Mouse (Mus musculus) forebrain, embryonic 11.5 days (tissue): ENCODE measurements at regions not wholly inside any gene's neighbourhood (a gene's known extent, or its start where the extent isn't known, plus 50 kb on each side); places are given as distances from the start of the nearest gene placed in this dataset.

ENCODE experiments used
- ATAC-seq: fragments of 200-750 bp; cut with Nextera tagmentation; replicated peaks from 2 replicates; pipeline ENCODE4 v1.8.0; 2017; ENCODE audit warnings: moderate TSS enrichment; ENCODE audit not compliant: low FRiP score
- DNase-seq: peaks from one replicate; pipeline ENCODE4 v3.0.0-alpha.2; 2017; ENCODE audit warnings: low spot score
- H3K27ac ChIP-seq: fragments of 300-500 bp; sonication (generic); 2 replicates; pipeline ENCODE4 v1.5.1; 2014; ENCODE audit warnings: low read depth, low read length
- H3K27me3 ChIP-seq: fragments of 300-500 bp; sonication (generic); 2 replicates; pipeline ENCODE4 v1.6.1; 2014; ENCODE audit warnings: mild to moderate bottlenecking, low read length, mixed read lengths; ENCODE audit not compliant: control insufficient read depth, insufficient read depth
- H3K36me3 ChIP-seq: fragments of 300-500 bp; sonication (generic); 2 replicates; pipeline ENCODE4 v1.6.1; 2014; ENCODE audit warnings: mild to moderate bottlenecking, low read length, moderate library complexity, mixed read lengths; ENCODE audit not compliant: control insufficient read depth, insufficient read depth
- H3K4me1 ChIP-seq: fragments of 300-500 bp; sonication (generic); replicated peaks from 2 replicates; pipeline ENCODE4 v1.6.1; 2014; ENCODE audit warnings: low read length, mixed read lengths; ENCODE audit not compliant: control insufficient read depth, insufficient read depth
- H3K4me2 ChIP-seq: fragments of 300-500 bp; sonication (generic); 2 replicates; pipeline ENCODE4 v1.6.1; 2014; ENCODE audit warnings: low read depth, mild to moderate bottlenecking, low read length, moderate library complexity, mixed read lengths; ENCODE audit not compliant: severe bottlenecking
- H3K4me3 ChIP-seq: fragments of 300-500 bp; sonication (generic); 2 replicates; pipeline ENCODE4 v1.5.1; 2014; ENCODE audit warnings: low read depth, low read length
- H3K9ac ChIP-seq: fragments of 300-500 bp; sonication (generic); 2 replicates; pipeline ENCODE4 v1.6.1; 2014; ENCODE audit warnings: low read length
- H3K9me3 ChIP-seq: fragments of 300-500 bp; sonication (generic); 2 replicates; pipeline ENCODE4 v1.6.1; 2016; ENCODE audit warnings: low read length, mixed read lengths; ENCODE audit not compliant: control insufficient read depth
- WGBS: fragments of 180-500 bp; shearing (Covaris S2); extraction: QIAGEN DNeasy Blood & Tissue Kit; methylation state at CpG from one replicate; pipeline ENCODE4 v1.1.7; 2014; 5-methylcytosine and 5-hydroxymethylcytosine counted together

DNA sequence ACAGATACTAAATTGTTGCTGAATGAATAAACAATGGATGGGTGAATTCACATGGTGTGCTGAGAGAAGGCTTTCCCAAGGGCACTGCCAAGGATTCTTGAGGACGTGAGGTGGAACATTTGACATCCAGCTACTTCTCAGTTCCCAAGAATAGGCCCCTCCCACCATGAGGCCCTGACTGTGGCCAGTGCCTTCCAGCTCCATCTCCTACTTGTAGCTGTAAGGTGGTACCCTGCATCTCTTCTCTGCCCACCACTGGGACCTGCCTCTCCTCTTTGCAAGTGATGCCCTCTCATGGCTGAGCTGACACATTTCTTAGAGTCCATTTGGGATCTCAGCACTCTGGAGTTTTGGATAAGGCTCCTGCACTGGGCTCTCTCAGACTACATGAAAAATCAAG lies 56.3 kb upstream of the Gm11983 start:
- H3K9ac ChIP-seq: no peak overlapping the region
- no peak overlapping the region for H3K4me2 ChIP-seq
- H3K9me3 ChIP-seq: no peaks in the 10 kb centered on the region
- H3K36me3 ChIP-seq: no peaks in the 10 kb centered on the region
- H3K27me3 ChIP-seq: no peaks in the 10 kb centered on the region
- DNase-seq (no peak), ATAC-seq (no peak)
- H3K4me3 ChIP-seq: no peak overlapping the region
- no peaks in the 10 kb centered on the region for H3K4me1 ChIP-seq
- H3K27ac ChIP-seq: no peak overlapping the region
- 58% methylated on average over 1 of the region's 1 CpGs for WGBS

DNA sequence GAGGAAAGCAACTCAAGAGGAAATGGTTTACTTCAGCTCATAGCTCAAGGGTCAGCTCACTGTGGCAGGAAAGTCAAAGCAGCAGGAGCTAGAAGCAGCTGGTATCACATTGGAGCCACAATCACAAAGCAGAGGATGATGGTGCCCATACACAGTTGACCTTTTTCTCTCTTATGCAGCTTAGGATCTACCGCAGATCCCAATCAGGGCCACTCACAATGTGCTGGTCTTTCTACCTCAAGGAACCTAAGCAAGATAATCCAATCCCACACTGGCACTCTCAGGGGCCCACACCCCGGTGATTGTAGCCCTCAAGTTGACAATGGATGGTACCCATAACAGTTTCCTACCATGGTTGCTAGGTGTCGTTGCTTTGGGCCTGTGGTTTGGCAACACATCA lies 55.6 kb upstream of the Gm11983 start:
- ATAC-seq (no peak), DNase-seq (no peak)
- 93% methylated on average over 3 of the region's 3 CpGs for WGBS
- no peak overlapping the region for H3K4me3 ChIP-seq
- H3K4me2 ChIP-seq: no peak overlapping the region
- no peaks in the 10 kb centered on the region for H3K4me1 ChIP-seq
- no peaks in the 10 kb centered on the region for H3K9me3 ChIP-seq
- no peaks in the 10 kb centered on the region for H3K36me3 ChIP-seq
- H3K9ac ChIP-seq: no peak overlapping the region
- no peak overlapping the region for H3K27ac ChIP-seq
- no peaks in the 10 kb centered on the region for H3K27me3 ChIP-seq

DNA sequence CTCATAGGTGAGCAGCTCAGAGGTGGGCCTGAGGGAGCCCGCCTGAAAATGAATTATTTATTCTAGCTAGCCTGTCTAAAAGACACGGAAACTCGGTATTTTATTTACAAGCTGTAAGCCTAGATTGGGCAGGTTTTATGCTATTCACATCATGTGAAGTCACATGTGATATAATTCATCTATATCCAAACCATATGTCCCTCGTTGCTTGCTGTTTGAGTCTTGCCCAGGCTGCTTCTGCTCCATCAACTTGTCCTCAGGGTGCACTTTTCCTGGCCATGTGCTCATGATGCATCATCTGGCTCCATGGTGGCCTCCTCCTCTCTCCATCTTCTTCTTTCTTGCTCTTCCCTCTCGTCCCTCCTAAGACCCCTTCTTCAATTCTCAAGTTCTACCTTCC lies 53.0 kb upstream of the Gm11983 start:
- ATAC-seq (no peak), DNase-seq (no peak)
- WGBS: 85% methylated on average over 5 of the region's 5 CpGs
- Histone ChIP-seq H3K27me3 (no peaks in the 10 kb centered on the region), H3K4me2 (no peak overlapping the region), H3K36me3 (no peaks in the 10 kb centered on the region), H3K4me1 (no peaks in the 10 kb centered on the region), H3K9ac (no peak overlapping the region), H3K9me3 (no peaks in the 10 kb centered on the region), H3K27ac (no peak overlapping the region), H3K4me3 (no peak overlapping the region)

DNA sequence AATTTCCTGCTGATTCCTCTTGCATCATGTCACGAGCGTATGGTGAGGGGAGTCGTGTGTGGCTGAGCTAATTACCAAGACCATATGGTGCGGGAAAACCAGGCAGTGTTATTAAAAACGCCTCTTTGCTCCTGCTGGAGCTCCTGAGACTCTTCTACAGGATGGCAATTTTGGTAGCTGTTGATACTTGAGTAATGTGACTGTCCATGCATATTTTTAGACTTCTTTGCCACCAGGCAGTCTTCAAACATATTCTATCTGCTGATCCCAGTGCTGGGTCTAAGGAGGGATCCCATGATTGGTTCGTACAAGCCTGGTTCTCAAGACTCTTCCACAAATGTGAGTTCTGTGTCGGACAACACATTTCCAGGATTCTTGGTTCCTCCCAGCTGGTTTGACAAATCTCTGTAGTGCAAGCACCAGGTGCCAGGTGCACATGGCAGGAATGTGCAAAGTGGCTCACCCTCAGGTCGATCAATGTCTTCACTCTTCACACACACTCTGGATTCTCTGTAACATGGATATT lies 52.3 kb upstream of the Gm11983 start:
- Histone ChIP-seq H3K4me3 (no peak overlapping the region), H3K36me3 (no peaks in the 10 kb centered on the region), H3K4me1 (no peaks in the 10 kb centered on the region), H3K9me3 (no peaks in the 10 kb centered on the region), H3K27me3 (no peaks in the 10 kb centered on the region), H3K4me2 (no peak overlapping the region), H3K9ac (no peak overlapping the region), H3K27ac (no peak overlapping the region)
- no peak for ATAC-seq
- no peak for DNase-seq
- WGBS: 78% methylated on average over 8 of the region's 8 CpGs

DNA sequence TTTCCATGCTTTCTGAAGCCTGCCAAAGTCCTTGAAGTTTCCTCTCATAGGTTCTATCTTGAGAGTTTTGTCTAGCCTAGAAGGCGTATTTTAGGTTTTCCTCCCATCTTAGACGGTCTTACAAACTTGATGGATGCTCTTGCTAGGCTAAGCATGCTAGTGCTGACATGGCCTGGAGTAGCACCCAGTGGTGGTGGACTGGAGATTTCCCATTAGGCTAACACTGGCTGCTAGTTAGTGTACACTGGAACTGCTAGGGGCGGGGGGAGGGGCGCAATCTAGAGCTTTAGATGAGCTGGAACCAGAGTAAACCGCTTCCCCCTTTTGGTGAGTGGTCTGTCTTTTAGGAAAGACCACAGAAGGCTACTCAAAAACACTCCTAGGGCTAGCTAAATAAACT lies 51.7 kb upstream of the Gm11983 start:
- ATAC-seq: no peak
- H3K4me3 ChIP-seq: no peak overlapping the region
- WGBS: 88% methylated on average over 5 of the region's 5 CpGs

More for the DNA sequence above, 51.7 kb upstream of the Gm11983 start:
- Histone ChIP-seq H3K4me2 (no peak overlapping the region), H3K27me3 (no peaks in the 10 kb centered on the region), H3K36me3 (no peaks in the 10 kb centered on the region), H3K9me3 (no peaks in the 10 kb centered on the region), H3K27ac (no peak overlapping the region), H3K4me1 (no peaks in the 10 kb centered on the region), H3K9ac (no peak overlapping the region)
- DNase-seq: no peak
